Mouse (Mus musculus): ENCODE results near the gene Ptcra. TPM values are rescaled to one million over a fixed set of nuclear protein-coding genes. Genes with fewer than 3 reads are reported as not detected.
A peak's percentile ranks its signal among the peaks of the same experiment; 100 is the strongest.

The Ptcra gene
- polyA plus RNA-seq, 1 experiment from 2014 or later = 0.65 TPM

- H3K9me3 ChIP-seq = no peaks in the 10 kb centered on the region
- no peak overlapping the region for H3K9ac ChIP-seq
- no peak overlapping the region for H3K27ac ChIP-seq
- WGBS = 65% methylated on average over 10 of the region's 10 CpGs
- peaks cover 28% of the 10 kb centered on the region for H3K36me3 ChIP-seq
- no peaks in the 10 kb centered on the region for H3K27me3 ChIP-seq (replicated peaks)
- H3K4me3 ChIP-seq = no peak overlapping the region
- no peaks in the 10 kb centered on the region for H3K4me1 ChIP-seq
- H3K4me2 ChIP-seq (replicated peaks) = no peak overlapping the region
- ATAC-seq (ENCODE audit: low FRiP score, low read depth) = no peak
Observed at GRCm38 (mm10) chr17:46736160-46736559, 27.4 kb downstream of the Ptcra start.

GRCm38 (mm10) chr17:46735287-46735686, 28.2 kb downstream of the Ptcra start:
- no peak overlapping the region for H3K9ac ChIP-seq
- H3K4me2 ChIP-seq (replicated peaks) = no peak overlapping the region
- no peaks in the 10 kb centered on the region for H3K27me3 ChIP-seq (replicated peaks)
- WGBS = 91% methylated on average over 7 of the region's 7 CpGs
- no peak overlapping the region for H3K4me3 ChIP-seq
- no peak for ATAC-seq (ENCODE audit: low FRiP score, low read depth)
- H3K9me3 ChIP-seq = no peaks in the 10 kb centered on the region
- peaks cover 28% of the 10 kb centered on the region for H3K36me3 ChIP-seq
- no peak overlapping the region for H3K27ac ChIP-seq
- no peaks in the 10 kb centered on the region for H3K4me1 ChIP-seq

GRCm38 (mm10) chr17:46734055-46734454, 29.5 kb downstream of the Ptcra start:
- Histone ChIP-seq H3K27me3 (replicated peaks) (peaks cover 3% of the 10 kb centered on the region), H3K4me1 (0 out of 2 replicates have a peak, but pooled peaks cover under 1% of the 10 kb centered on the region), H3K36me3 (peaks cover 28% of the 10 kb centered on the region), H3K4me3 (no peak overlapping the region), H3K27ac (no peak overlapping the region), H3K4me2 (replicated peaks) (no peak overlapping the region), H3K9me3 (no peaks in the 10 kb centered on the region), H3K9ac (no peak overlapping the region)
- 96% methylated on average over 3 of the region's 3 CpGs for WGBS
- ATAC-seq (ENCODE audit: low FRiP score, low read depth) = no peak

- Histone ChIP-seq H3K9ac (no peak within 1 kb of the TSS), H3K4me1 (peaks cover 4% of the 10 kb centered on the region; the same call in 1 of the 2 replicates), H3K4me3 (no peak within 1 kb of the TSS), H3K4me2 (replicated peaks) (peak within 1 kb of the TSS; percentile 20), H3K9me3 (no peaks in the 10 kb centered on the region), H3K27me3 (replicated peaks) (peaks cover 9% of the 10 kb centered on the region), H3K36me3 (peaks cover 7% of the 10 kb centered on the region), H3K27ac (no peak within 1 kb of the TSS)
- no peak for ATAC-seq (ENCODE audit: low FRiP score, low read depth)
- WGBS = 19% methylated on average over 24 of the region's 24 CpGs
Observed at GRCm38 (mm10) chr17:46728904-46729318, 34.6 kb downstream of the Ptcra start, which contains the start of gene Gnmt. Gnmt (minus strand) TSS chr17:46729168.

- Histone ChIP-seq H3K4me2 (replicated peaks) (peak overlapping the region; percentile 20; the same call in 1 of the 2 replicates), H3K4me1 (peaks cover 4% of the 10 kb centered on the region; the same call in 1 of the 2 replicates), H3K27me3 (replicated peaks) (peaks cover 9% of the 10 kb centered on the region), H3K4me3 (no peak overlapping the region), H3K27ac (no peak overlapping the region), H3K9ac (no peak overlapping the region), H3K9me3 (no peaks in the 10 kb centered on the region), H3K36me3 (peaks cover 11% of the 10 kb centered on the region)
- ATAC-seq (ENCODE audit: low FRiP score, low read depth) = no peak
- 51% methylated on average over 11 of the region's 11 CpGs for WGBS
Observed at GRCm38 (mm10) chr17:46728496-46728895, 35.0 kb downstream of the Ptcra start.

- no peak for ATAC-seq (ENCODE audit: low FRiP score, low read depth)
- Histone ChIP-seq H3K36me3 (peaks cover 15% of the 10 kb centered on the region), H3K27me3 (replicated peaks) (peaks cover 9% of the 10 kb centered on the region), H3K27ac (no peak overlapping the region), H3K9me3 (no peaks in the 10 kb centered on the region), H3K4me2 (replicated peaks) (no peak overlapping the region), H3K9ac (no peak overlapping the region), H3K4me3 (no peak overlapping the region), H3K4me1 (peaks cover 4% of the 10 kb centered on the region; the same call in 1 of the 2 replicates)
- WGBS = 44% methylated on average over 6 of the region's 6 CpGs
Observed at GRCm38 (mm10) chr17:46728021-46728420, 35.5 kb downstream of the Ptcra start.

GRCm38 (mm10) chr17:46727271-46727670, 36.2 kb downstream of the Ptcra start:
- Histone ChIP-seq H3K4me2 (replicated peaks) (no peak overlapping the region), H3K4me1 (peaks cover 4% of the 10 kb centered on the region; the same call in 1 of the 2 replicates), H3K4me3 (no peak overlapping the region), H3K9me3 (no peaks in the 10 kb centered on the region), H3K27me3 (replicated peaks) (peaks cover 9% of the 10 kb centered on the region), H3K9ac (no peak overlapping the region), H3K36me3 (peaks cover 16% of the 10 kb centered on the region), H3K27ac (no peak overlapping the region)
- ATAC-seq (ENCODE audit: low FRiP score, low read depth) = no peak
- WGBS = 90% methylated on average over 11 of the region's 11 CpGs

- H3K4me3 ChIP-seq = no peak overlapping the region
- H3K27me3 ChIP-seq (replicated peaks) = peaks cover 9% of the 10 kb centered on the region
- no peak overlapping the region for H3K27ac ChIP-seq
- H3K4me1 ChIP-seq = peaks cover 4% of the 10 kb centered on the region; the same call in 1 of the 2 replicates
- H3K9ac ChIP-seq = no peak overlapping the region
- no peak overlapping the region for H3K4me2 ChIP-seq (replicated peaks)
- WGBS = 92% methylated on average over 26 of the region's 26 CpGs
- H3K36me3 ChIP-seq = peaks cover 27% of the 10 kb centered on the region
- ATAC-seq (ENCODE audit: low FRiP score, low read depth) = no peak
- H3K9me3 ChIP-seq = no peaks in the 10 kb centered on the region
Observed at GRCm38 (mm10) chr17:46725731-46726645, 37.5 kb downstream of the Ptcra start.

- Histone ChIP-seq H3K4me3 (no peak overlapping the region), H3K27ac (no peak overlapping the region), H3K36me3 (peaks cover 33% of the 10 kb centered on the region), H3K27me3 (replicated peaks) (peaks cover 9% of the 10 kb centered on the region), H3K9ac (no peak overlapping the region), H3K9me3 (no peaks in the 10 kb centered on the region), H3K4me2 (replicated peaks) (no peak overlapping the region), H3K4me1 (peaks cover 4% of the 10 kb centered on the region; the same call in 1 of the 2 replicates)
- no peak for ATAC-seq (ENCODE audit: low FRiP score, low read depth)
- WGBS = 44% methylated on average over 9 of the region's 9 CpGs
Observed at GRCm38 (mm10) chr17:46725273-46725672, 38.2 kb downstream of the Ptcra start.

- WGBS = 83% methylated on average over 20 of the region's 20 CpGs
- no peak for ATAC-seq (ENCODE audit: low FRiP score, low read depth)
Observed at GRCm38 (mm10) chr17:46724477-46725084, 38.9 kb downstream of the Ptcra start.

GRCm38 (mm10) chr17:46721077-46721476, 42.4 kb downstream of the Ptcra start:
- H3K36me3 ChIP-seq = peaks cover 42% of the 10 kb centered on the region

More at GRCm38 (mm10) chr17:46724477-46725084, 38.9 kb downstream of the Ptcra start:
- H3K27ac ChIP-seq = no peak overlapping the region
- no peaks in the 10 kb centered on the region for H3K9me3 ChIP-seq
- peaks cover 4% of the 10 kb centered on the region; the same call in 1 of the 2 replicates for H3K4me1 ChIP-seq
- H3K9ac ChIP-seq = no peak overlapping the region
- peaks cover 9% of the 10 kb centered on the region for H3K27me3 ChIP-seq (replicated peaks)
- H3K4me2 ChIP-seq (replicated peaks) = no peak overlapping the region
- no peak overlapping the region for H3K4me3 ChIP-seq
- H3K36me3 ChIP-seq = peaks cover 33% of the 10 kb centered on the region

More at GRCm38 (mm10) chr17:46721077-46721476, 42.4 kb downstream of the Ptcra start:
- Histone ChIP-seq H3K9ac (no peak overlapping the region), H3K27ac (no peak overlapping the region), H3K27me3 (replicated peaks) (no peaks in the 10 kb centered on the region), H3K9me3 (no peaks in the 10 kb centered on the region), H3K4me2 (replicated peaks) (no peak overlapping the region), H3K4me3 (no peak overlapping the region), H3K4me1 (no peaks in the 10 kb centered on the region)
- ATAC-seq (ENCODE audit: low FRiP score, low read depth) = no peak
- 91% methylated on average over 7 of the region's 7 CpGs for WGBS
